Mouse (Mus musculus) bone marrow, adult 2 months (tissue): Measurements from ENCODE around the gene Olfr630.

Experiments
- CTCF ChIP-seq: fragments of 200-500 bp; IDR thresholded peaks from 2 replicates; pipeline ENCODE4 v1.5.1; 2011; ENCODE audit warnings: low read length, control low read depth; ENCODE audit not compliant: control insufficient read depth, insufficient read depth
- POLR2A ChIP-seq: fragments of 200-500 bp; IDR thresholded peaks from 2 replicates; pipeline ENCODE4 v1.6.1; 2011; ENCODE audit warnings: low read depth, mild to moderate bottlenecking, control low read depth, low read length, borderline replicate concordance; ENCODE audit not compliant: control insufficient read depth

GRCm38 (mm10) chr7:103771494-103771893 is 14.4 kb upstream of the Olfr630 start, which contains the start of gene Olfr69:
- no peak for TF ChIP-seq CTCF
- no peak for TF ChIP-seq POLR2A
